Mouse (Mus musculus) midbrain, embryonic 10.5 days (tissue): Measurements from ENCODE around the gene Gm9913. TPM values are rescaled to one million over a fixed set of nuclear protein-coding genes. Genes with fewer than 3 reads are reported as not detected.
A peak's percentile ranks its signal among the peaks of the same experiment; 100 is the strongest.

Experiments used
- DNase-seq: peaks from one replicate; pipeline ENCODE4 v3.0.0-alpha.2; 2017; ENCODE audit warnings: low spot score
- H3K27ac ChIP-seq: fragments of 300-500 bp; sonication (generic); replicated peaks from 2 replicates; pipeline ENCODE4 v1.5.1; 2016; ENCODE audit warnings: mild to moderate bottlenecking
- H3K27me3 ChIP-seq: fragments of 300-500 bp; sonication (generic); 2 replicates; pipeline ENCODE4 v1.6.1; 2016; ENCODE audit warnings: low read depth, mild to moderate bottlenecking; ENCODE audit not compliant: poor library complexity, severe bottlenecking
- H3K36me3 ChIP-seq: fragments of 300-500 bp; sonication (generic); 2 replicates; pipeline ENCODE4 v1.6.1; 2016; ENCODE audit warnings: mild to moderate bottlenecking, moderate library complexity
- H3K4me1 ChIP-seq: fragments of 300-500 bp; sonication (generic); 2 replicates; pipeline ENCODE4 v1.6.1; 2016
- H3K4me3 ChIP-seq: fragments of 300-500 bp; sonication (generic); 2 replicates; pipeline ENCODE4 v1.5.1; 2016; ENCODE audit warnings: mild to moderate bottlenecking, moderate library complexity
- H3K9me3 ChIP-seq: fragments of 300-500 bp; sonication (generic); replicated peaks from 2 replicates; pipeline ENCODE4 v1.6.1; 2016; ENCODE audit warnings: mild to moderate bottlenecking
- WGBS: fragments of 180-500 bp; shearing (Covaris S2); methylation state at CpG from one replicate; pipeline ENCODE4 v1.1.7; 2016; 5-methylcytosine and 5-hydroxymethylcytosine counted together
- polyA plus RNA-seq: library from polyadenylated mRNA; unstranded; fragments of >200 nt; fragmentation: Nextera tagmentation; extraction: Ambion mirVana; gene quantifications from 2 replicates; pipeline ENCODE4 v1.2.1, GENCODE M21; 2016

Gene Gm9913
- 0.15 TPM in 2 replicates for polyA plus RNA-seq

DNA sequence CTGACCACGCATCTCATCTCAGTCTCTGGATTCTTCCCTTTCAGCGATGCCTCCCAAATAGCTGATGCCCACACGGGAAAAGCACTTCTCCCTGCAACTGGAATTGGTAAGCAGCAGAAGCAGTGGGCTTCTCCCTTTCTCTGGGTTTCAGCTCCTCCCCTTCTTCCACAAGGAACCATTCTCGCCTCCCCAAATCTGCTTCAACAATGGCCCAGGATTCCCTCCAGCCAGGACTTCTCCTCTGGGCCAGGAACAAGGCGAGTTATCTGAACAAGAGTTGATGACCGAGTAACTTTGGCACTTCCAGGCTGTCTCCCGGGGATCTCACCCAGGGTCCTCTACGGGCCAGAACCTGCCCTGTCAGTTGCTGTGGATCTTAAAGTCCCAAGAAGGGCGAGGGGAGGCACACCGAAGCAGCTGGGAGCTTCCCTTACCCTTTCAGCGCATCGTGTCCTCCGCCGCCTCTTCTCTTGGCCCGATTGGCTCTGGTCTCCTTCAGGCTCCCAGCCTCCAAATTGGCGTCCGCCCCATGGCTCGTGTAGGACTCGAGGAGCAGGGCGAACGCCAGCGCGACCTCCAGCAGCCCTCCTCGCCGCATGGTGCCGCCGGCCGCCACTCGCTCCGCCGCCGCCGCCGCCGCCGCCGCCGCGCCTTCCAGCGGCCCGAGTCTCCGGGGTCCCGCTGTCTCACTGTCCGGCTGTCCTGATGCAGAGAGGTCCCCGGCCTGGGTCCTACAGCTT, at the start of gene Gm9913:
TSS of gene Gm9913 (plus strand) at position 84 of the 740 bp plus-strand sequence.
- Histone ChIP-seq H3K36me3 (peaks cover 10% of the 10 kb centered on the region), H3K27ac (peak within 1 kb of the TSS; percentile 85), H3K9me3 (peaks cover 5% of the 10 kb centered on the region; the same call in 1 of the 2 replicates), H3K27me3 (peaks cover 36% of the 10 kb centered on the region), H3K4me1 (peaks cover 28% of the 10 kb centered on the region), H3K4me3 (peak within 1 kb of the TSS; percentile 70)
- under 1% methylated on average over 37 of the region's 45 CpGs for WGBS
- DNase-seq: peak; percentile 79

DNA sequence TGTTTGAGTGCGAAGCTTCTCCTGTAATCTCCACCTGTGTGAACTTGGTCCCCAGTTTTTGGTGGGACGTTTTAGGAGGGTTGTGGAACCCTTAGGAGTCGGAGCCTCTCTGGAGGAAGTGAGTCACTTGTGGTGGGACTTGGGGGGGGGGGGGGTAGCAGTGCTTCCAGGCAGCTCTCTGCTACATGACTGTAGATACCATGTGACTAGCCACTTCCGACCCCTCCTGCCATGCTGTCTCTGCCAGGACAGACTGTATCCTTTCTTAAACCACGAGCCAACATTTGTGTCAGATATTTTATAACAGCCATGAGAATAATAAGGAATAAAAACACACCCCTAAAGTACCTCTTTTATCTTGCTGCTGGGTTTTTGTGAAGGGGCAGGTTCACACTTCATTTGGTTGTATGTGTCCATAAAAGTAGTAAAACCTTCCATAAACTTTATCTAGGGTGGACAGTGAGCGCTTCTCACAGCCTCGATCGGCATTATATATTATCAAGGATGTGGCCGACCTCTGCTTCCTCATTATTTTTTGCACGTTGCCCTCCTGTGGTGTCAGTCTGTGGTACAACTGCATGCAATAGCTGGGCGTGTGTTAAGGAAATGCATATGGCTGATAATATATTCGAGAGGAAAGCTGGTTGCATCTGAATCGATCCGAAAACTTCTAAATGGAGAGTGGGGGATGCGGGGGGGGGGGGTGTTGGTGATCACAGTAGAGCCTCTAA, 48.7 kb upstream of the Gm9913 start:
- Histone ChIP-seq H3K4me1 (peaks cover 14% of the 10 kb centered on the region), H3K27me3 (no peaks in the 10 kb centered on the region), H3K9me3 (no peaks in the 10 kb centered on the region), H3K4me3 (no peak overlapping the region), H3K36me3 (no peaks in the 10 kb centered on the region), H3K27ac (no peak overlapping the region)
- no peak for DNase-seq
- 90% methylated on average over 15 of the region's 15 CpGs for WGBS

DNA sequence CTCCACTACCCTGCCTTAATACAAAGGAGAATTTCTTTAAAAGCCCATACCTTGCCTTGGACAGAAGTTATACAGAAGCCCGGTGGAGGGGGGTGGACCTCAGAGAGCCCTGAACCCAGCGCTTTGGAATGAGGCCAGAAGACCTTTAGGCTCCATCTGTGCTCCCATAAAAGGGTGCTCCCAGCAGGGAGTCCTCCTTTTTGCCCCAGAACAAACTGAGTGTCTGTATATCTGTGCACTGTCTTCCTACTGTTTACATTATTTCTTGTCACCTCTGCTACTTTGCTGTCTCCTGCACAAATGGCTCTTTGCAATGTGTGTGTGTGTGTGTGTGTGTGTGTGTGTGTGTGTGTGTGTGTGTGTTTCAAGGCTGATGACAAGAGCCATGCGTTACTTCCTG, 45.8 kb upstream of the Gm9913 start:
- H3K27ac ChIP-seq: no peak overlapping the region
- H3K27me3 ChIP-seq: no peaks in the 10 kb centered on the region
- H3K4me1 ChIP-seq: no peaks in the 10 kb centered on the region
- no peaks in the 10 kb centered on the region for H3K36me3 ChIP-seq
- 85% methylated on average over 3 of the region's 3 CpGs for WGBS
- H3K4me3 ChIP-seq: no peak overlapping the region
- DNase-seq: no peak
- H3K9me3 ChIP-seq: no peaks in the 10 kb centered on the region

DNA sequence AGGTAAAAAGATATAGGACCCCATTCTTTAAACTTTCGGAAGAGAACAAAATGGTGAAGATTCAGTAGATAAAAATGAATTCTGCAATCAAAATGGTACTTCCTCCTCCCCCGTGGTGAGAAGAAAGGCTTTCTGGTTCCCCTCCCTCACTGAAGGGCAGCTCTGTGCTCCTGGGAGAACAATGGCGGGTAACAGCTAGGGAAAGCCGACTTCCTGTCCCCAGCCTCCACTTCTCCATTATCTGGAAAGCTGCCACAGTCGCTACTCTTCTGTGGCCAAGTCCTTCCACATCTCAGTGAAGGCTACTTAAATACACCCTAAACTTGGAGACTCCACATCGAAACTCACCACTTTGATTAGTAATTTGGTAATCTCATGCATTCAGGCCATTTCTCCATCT, 40.9 kb upstream of the Gm9913 start:
- no peak overlapping the region for H3K4me3 ChIP-seq
- DNase-seq: no peak
- no peak overlapping the region for H3K27ac ChIP-seq
- no peaks in the 10 kb centered on the region for H3K4me1 ChIP-seq
- H3K36me3 ChIP-seq: peaks cover 14% of the 10 kb centered on the region; the same call in 1 of the 2 replicates
- H3K9me3 ChIP-seq: no peaks in the 10 kb centered on the region
- no peaks in the 10 kb centered on the region for H3K27me3 ChIP-seq
- WGBS: 80% methylated on average over 6 of the region's 6 CpGs

DNA sequence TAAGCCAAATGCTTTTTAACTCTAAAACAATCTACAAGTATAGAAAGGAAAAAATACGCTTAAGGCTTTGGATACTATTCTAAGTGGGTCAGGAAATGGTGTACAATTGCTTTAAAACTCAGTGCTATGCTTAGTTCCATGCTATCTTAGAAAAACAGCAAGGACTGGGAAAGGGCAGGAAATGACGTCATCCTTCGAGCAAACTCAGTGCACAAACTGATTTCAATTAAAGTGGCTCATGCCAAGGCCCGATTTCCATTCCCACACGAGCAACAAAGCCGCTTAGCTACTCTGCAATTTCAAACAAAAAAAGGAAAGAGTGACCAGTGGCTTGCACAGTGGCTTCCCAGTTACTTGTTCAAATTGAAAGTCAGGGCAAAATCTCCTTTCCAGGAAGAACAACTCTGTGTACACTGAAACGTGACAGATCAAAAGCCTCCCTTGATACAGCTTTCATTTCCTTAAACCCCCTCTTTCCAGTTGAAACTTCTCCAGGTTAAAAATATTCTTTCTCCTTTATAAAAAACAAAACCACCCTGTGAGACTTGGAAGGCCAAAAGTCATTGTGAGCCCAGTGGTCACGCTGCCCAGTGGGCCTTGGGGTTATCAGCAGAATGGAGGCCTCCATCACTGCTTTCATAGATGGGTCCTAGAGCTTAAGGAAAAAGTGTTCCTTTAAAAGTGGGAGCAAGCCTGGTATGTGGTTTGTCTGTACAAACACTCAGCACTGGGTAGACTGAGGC, 34.2 kb upstream of the Gm9913 start:
- no peaks in the 10 kb centered on the region for H3K27me3 ChIP-seq
- 78% methylated on average over 8 of the region's 8 CpGs for WGBS
- H3K4me1 ChIP-seq: no peaks in the 10 kb centered on the region
- peaks cover 19% of the 10 kb centered on the region for H3K36me3 ChIP-seq
- no peaks in the 10 kb centered on the region for H3K9me3 ChIP-seq
- no peak for DNase-seq
- H3K4me3 ChIP-seq: no peak overlapping the region
- no peak overlapping the region for H3K27ac ChIP-seq

DNA sequence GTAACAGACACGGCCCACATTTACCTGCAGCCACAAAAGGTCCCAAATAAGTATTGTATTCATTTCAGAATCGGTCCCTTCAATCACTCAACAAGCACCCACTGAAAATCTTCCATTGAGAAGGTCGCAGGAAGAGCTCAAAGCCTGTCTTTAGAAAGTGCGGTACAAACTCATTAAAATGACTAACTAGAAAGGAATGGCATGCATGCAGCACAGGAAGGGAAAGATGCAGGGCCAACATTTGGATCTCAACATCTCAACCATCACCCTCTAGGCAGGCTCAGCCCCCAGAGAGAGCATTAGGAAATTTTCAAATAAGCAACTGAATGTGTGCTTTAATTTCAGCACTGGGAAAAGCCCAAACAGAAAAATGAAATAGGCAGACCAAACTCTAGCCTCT, 33.2 kb upstream of the Gm9913 start:
- H3K4me3 ChIP-seq: no peak overlapping the region
- DNase-seq: no peak
- H3K9me3 ChIP-seq: no peaks in the 10 kb centered on the region
- WGBS: 91% methylated on average over 4 of the region's 4 CpGs
- no peak overlapping the region for H3K27ac ChIP-seq
- H3K27me3 ChIP-seq: no peaks in the 10 kb centered on the region
- peaks cover 10% of the 10 kb centered on the region for H3K36me3 ChIP-seq
- no peaks in the 10 kb centered on the region for H3K4me1 ChIP-seq

DNA sequence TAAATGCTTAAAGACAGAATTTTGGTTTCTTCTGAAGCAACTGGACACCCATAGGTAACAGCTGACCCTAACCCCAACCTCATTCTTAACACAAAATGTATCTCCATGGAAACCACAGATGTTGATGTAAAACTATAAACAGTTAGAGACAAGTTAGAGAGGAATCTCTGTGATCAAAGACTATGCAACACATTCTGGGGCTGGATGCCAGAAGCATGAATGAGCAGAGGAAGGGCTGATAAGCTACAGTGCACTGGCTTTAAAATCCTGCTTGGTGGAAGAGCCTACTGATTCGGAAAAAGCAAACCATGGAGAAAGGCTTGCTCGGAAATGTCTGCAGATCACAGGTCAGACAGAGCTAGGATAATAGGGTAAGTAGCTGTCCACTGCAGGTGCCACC, 31.7 kb upstream of the Gm9913 start:
- H3K4me1 ChIP-seq: no peaks in the 10 kb centered on the region
- no peak overlapping the region for H3K27ac ChIP-seq
- 83% methylated on average over 2 of the region's 2 CpGs for WGBS

DNA sequence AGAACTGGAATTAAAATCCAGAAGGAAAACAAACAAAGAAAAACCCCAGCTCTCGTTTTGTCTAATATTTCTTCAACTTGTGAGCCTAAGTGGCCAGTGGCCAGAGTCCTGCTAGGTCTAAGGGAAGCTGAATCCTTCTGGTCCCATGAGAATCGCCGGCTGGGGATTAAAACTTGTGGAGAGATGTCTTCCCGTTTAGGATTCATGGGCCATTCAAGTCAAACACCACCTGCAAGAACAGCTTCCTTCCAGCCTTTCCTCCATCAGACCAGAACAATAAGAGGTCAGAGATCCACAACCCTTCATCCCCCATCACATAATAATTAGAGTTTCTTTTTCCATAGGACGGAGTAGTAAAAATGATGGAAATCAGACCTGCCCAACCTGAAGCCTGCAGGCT, 30.2 kb upstream of the Gm9913 start:
- WGBS: 81% methylated on average over 5 of the region's 5 CpGs
- H3K9me3 ChIP-seq: no peaks in the 10 kb centered on the region
- DNase-seq: no peak
- H3K27ac ChIP-seq: no peak overlapping the region
- no peak overlapping the region for H3K4me3 ChIP-seq
- no peaks in the 10 kb centered on the region for H3K4me1 ChIP-seq
- no peaks in the 10 kb centered on the region for H3K27me3 ChIP-seq
- H3K36me3 ChIP-seq: peaks cover 5% of the 10 kb centered on the region

More for the DNA sequence above, 31.7 kb upstream of the Gm9913 start:
- no peak for DNase-seq
- Histone ChIP-seq H3K4me3 (no peak overlapping the region), H3K27me3 (no peaks in the 10 kb centered on the region), H3K9me3 (no peaks in the 10 kb centered on the region), H3K36me3 (peaks cover 7% of the 10 kb centered on the region)

DNA sequence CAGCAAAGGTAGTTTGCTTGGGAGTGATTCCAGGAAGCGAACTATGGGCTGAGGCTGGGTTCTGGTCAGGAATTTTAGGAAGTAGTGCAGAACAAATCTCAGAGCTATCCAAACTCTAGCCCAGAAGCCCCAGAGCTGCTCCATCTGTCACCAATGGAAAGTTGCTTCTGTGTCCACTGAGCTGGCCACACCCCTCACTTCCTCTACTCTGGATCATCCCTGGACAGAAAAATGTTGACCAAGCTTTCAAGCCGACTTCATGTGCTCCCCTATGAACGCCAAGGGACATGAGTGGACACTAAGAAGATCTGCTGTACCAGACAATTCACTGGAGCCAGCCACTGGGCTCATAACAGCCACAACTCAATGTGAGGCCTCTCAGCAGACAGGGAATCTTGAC, 28.7 kb upstream of the Gm9913 start:
- no peaks in the 10 kb centered on the region for H3K27me3 ChIP-seq
- H3K36me3 ChIP-seq: peaks cover 5% of the 10 kb centered on the region
- WGBS: 86% methylated on average over 3 of the region's 3 CpGs
- H3K4me3 ChIP-seq: no peak overlapping the region
- H3K4me1 ChIP-seq: no peaks in the 10 kb centered on the region
- H3K9me3 ChIP-seq: no peaks in the 10 kb centered on the region
- no peak for DNase-seq
- no peak overlapping the region for H3K27ac ChIP-seq

DNA sequence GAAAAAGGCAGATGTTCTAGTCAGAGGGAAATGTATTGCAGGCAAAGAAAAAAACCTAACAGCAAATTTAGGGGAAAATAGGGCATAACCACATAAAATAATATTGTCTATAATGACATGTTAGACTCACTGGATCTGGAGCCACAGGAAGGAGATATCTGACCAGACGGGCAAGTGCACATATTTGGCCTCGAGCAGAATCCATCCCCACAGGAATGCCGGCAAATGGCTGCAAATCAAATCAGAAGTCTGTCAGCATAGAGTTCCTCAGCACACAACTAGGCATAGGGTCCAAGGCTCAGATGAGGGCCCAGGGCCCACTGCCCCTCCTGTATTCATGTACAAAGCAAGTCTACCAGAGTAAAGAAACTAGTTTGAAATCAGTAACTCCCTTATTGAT, 27.5 kb upstream of the Gm9913 start:
- H3K9me3 ChIP-seq: no peaks in the 10 kb centered on the region
- 91% methylated on average over 3 of the region's 3 CpGs for WGBS
- no peak overlapping the region for H3K27ac ChIP-seq
- peaks cover 5% of the 10 kb centered on the region for H3K36me3 ChIP-seq
- H3K4me1 ChIP-seq: no peaks in the 10 kb centered on the region
- DNase-seq: no peak
- H3K4me3 ChIP-seq: no peak overlapping the region
- H3K27me3 ChIP-seq: no peaks in the 10 kb centered on the region

DNA sequence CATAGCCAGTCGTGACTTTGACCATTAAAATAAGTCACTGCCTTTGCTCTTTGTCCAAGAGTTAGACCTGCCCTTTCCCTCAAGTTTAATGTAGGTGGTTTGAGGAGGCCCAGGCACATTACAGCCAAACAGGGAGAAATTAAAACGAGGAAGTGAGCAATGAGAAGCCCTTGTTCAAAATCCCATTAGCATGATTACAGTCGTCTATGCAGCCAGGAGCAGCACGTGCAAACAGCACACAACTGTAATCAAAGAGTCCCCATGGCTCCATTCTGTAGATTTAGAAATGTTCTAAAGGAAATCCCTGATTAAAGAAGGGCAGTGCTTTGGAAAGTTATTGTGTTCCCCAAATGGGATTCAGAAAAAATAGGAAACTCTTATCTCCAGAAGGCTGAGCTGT, 26.2 kb upstream of the Gm9913 start:
- no peaks in the 10 kb centered on the region; the same call in 1 of the 2 replicates for H3K36me3 ChIP-seq
- no peaks in the 10 kb centered on the region for H3K4me1 ChIP-seq
- no peaks in the 10 kb centered on the region for H3K9me3 ChIP-seq
- H3K27me3 ChIP-seq: no peaks in the 10 kb centered on the region
- DNase-seq: no peak
- H3K4me3 ChIP-seq: no peak overlapping the region
- no peak overlapping the region for H3K27ac ChIP-seq
- WGBS: 84% methylated on average over 4 of the region's 4 CpGs

DNA sequence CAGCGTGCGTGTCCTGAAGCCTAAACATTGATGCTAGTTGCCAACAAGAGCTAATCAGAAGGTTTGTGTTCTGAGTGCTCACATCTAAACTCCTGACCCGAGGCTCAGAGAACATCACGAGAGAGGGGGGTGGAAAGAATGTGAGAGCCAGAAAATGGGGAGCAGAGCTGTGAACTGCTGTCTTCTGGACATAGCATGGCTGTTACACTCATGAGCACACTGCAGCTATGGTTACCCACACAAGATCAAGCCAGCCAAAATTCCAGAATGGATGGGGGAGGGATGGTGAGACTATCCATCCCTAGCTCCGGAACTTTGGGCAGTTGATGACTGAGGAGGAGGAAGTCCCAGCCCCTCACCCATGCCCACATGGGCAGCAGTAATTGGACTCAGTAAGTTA, 24.8 kb upstream of the Gm9913 start:
- 91% methylated on average over 5 of the region's 5 CpGs for WGBS
- H3K27ac ChIP-seq: no peak overlapping the region
- DNase-seq: no peak
- H3K4me1 ChIP-seq: no peaks in the 10 kb centered on the region
- no peak overlapping the region for H3K4me3 ChIP-seq
- no peaks in the 10 kb centered on the region for H3K9me3 ChIP-seq
- no peaks in the 10 kb centered on the region for H3K27me3 ChIP-seq
- no peaks in the 10 kb centered on the region; the same call in 1 of the 2 replicates for H3K36me3 ChIP-seq
